Mouse (Mus musculus) ovary, adult 10 weeks (tissue): Measurements from ENCODE around the gene Iltifb. TPM values are rescaled to one million over a fixed set of nuclear protein-coding genes. Genes with fewer than 3 reads are reported as not detected.

Experiments used
- polyA plus RNA-seq: library from polyadenylated mRNA; stranded (reverse); fragments of 350-450 nt; fragmentation: Illumina TruSeq; extraction: RNeasy Lipid Tissue Mini Kit (QIAGEN cat#74804); gene quantifications from one replicate; pipeline ENCODE4 v1.2.3, GENCODE M21; 2014

Gene Iltifb
- not detected for polyA plus RNA-seq

GRCm38 (mm10) chr10:118294938-118295337 is at the start of gene Iltifb:
Gene Iltifb (minus strand): TSS chr10:118295038.

DNA sequence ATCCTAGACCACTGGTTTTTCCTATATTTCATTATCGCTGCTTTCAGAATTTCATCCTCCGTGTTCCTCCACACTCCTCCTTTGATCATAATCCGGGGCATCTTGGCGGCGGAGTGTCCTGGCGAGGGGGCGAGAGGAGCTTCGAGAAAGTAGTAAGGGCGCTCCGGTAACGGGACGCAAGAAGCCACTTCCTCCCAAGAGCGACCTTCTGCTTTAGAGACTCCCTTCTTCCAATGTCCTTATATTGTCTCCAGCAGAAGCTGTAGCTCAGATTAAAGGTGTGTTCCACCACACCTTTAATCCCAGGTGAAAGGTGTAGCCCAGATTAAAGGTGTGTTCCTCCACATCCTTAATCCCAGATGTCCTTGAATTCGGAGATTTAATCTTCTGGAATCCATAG is 48.3 kb upstream of the Iltifb start, which contains the start of gene Gm9046:
TSS of gene Gm9046 (minus strand) at position 101 of the 400 bp plus-strand sequence.

GRCm38 (mm10) chr10:118337731-118338130 is 42.9 kb upstream of the Iltifb start, which contains the start of gene Gm9045:
Gene Gm9045 (minus strand): TSS chr10:118337831.

GRCm38 (mm10) chr10:118332308-118332707 is 37.5 kb upstream of the Iltifb start, which contains the start of gene Gm9044:
Gene Gm9044 (minus strand): TSS chr10:118332408.

DNA sequence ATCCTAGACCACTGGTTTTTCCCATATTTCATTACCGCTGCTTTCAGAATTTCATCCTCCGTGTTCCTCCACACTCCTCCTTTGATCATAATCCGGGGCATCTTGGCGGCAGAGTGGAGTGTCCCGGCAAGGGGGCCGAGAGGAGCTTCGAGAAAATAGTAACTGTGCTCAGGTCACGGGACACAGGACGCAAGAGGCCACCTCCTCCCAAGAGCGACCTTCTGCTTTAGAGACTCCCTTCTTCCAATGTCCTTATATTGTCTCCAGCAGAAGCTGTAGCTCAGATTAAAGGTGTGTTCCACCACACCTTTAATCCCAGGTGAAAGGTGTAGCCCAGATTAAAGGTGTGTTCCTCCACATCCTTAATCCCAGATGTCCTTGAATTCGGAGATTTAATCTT is 32.0 kb upstream of the Iltifb start, which contains the start of gene Gm9040:
TSS of gene Gm9040 (minus strand) at position 101 of the 400 bp plus-strand sequence.

DNA sequence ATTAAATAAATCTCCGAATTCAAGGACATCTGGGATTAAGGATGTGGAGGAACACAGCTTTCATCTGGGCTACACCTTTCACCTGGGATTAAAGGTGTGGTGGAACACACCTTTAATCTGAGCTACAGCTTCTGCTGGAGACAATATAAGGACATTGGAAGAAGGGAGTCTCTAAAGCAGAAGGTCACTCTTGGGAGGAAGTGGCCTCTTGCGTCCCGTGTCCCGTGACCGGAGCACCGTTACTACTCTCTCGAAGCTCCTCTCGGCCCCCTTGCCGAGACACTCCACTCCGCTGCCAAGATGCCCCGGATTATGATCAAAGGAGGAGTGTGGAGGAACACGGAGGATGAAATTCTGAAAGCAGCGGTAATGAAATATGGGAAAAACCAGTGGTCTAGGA is 36.5 kb downstream of the Iltifb start, which contains the start of gene Gm32802:
TSS of gene Gm32802 (plus strand) at position 301 of the 400 bp plus-strand sequence.

GRCm38 (mm10) chr10:118240680-118241079 is 54.2 kb downstream of the Iltifb start, which contains the start of gene Gm32717:
Gene Gm32717 (minus strand): TSS chr10:118240780.

Other genes starting within 250 kb of the Iltifb start
- gene Mdm1, start 153.2 kb downstream of the Iltifb start, polyA plus RNA-seq, result 11.6 TPM
- not detected for gene Il22, start 90.1 kb downstream of the Iltifb start, polyA plus RNA-seq
- gene Gm32717, start 54.3 kb downstream of the Iltifb start, polyA plus RNA-seq, result not detected
- gene Gm32802, start 36.4 kb downstream of the Iltifb start, polyA plus RNA-seq, result not detected
- gene Gm9040, start 31.9 kb upstream of the Iltifb start, polyA plus RNA-seq, result not detected
- gene Gm9044, start 37.4 kb upstream of the Iltifb start, polyA plus RNA-seq, result not detected
- gene Gm9045, start 42.8 kb upstream of the Iltifb start, polyA plus RNA-seq, result not detected
- not detected for gene Gm9046, start 48.2 kb upstream of the Iltifb start, polyA plus RNA-seq
- not detected for gene Gm9048, start 53.6 kb upstream of the Iltifb start, polyA plus RNA-seq
- not detected for gene Gm9049, start 59.1 kb upstream of the Iltifb start, polyA plus RNA-seq
- gene Ifng, start 146.0 kb upstream of the Iltifb start, polyA plus RNA-seq, result not detected